Mouse (Mus musculus) left cerebral cortex, postnatal 14 days (tissue): ENCODE measurements around the gene Parp16. TPM values are rescaled to one million over a fixed set of nuclear protein-coding genes. Genes with fewer than 3 reads are reported as not detected.

Source experiments
- DNase-seq, 2 experiments: peaks; one replicate each; pipeline ENCODE4 v3.0.0; 2021 to 2022; ENCODE audit warnings: low spot score in 2 of 2, mixed read lengths in 1 of 2
- intact Hi-C: fragments of 180-260 bp; cut with DNase I; formaldehyde crosslinking; loops from one replicate; pipeline ENCODE4 v1.15.1; 2025
- long read RNA-seq, 2 experiments: library from polyadenylated mRNA; stranded (forward); transcript quantifications; one replicate each; pipeline ENCODE4 v2.0.0; 2021
- total RNA-seq, 2 experiments: library from RNA; stranded (reverse); gene quantifications; 2 replicates each; pipeline ENCODE4 v1.2.3; 2021

Parp16 gene
- total RNA-seq: 1 to 10 TPM; 3.1 to 3.9 TPM
- long read RNA-seq, experiment 1, partial matches to known transcripts: 1 of 3 reads
- long read RNA-seq, experiment 1, other reads (novel, unspliced or antisense): 0 of 3 reads
- long read RNA-seq, experiment 2, partial matches to known transcripts: 0 of 4 reads
- long read RNA-seq, experiment 2, other reads (novel, unspliced or antisense): 1 of 4 reads

GRCm38 (mm10) chr9:65195053-65195452, at the start of gene Parp16:
Parp16 (plus strand) TSS chr9:65195353.
- intact Hi-C loops: no loop called here

DNA sequence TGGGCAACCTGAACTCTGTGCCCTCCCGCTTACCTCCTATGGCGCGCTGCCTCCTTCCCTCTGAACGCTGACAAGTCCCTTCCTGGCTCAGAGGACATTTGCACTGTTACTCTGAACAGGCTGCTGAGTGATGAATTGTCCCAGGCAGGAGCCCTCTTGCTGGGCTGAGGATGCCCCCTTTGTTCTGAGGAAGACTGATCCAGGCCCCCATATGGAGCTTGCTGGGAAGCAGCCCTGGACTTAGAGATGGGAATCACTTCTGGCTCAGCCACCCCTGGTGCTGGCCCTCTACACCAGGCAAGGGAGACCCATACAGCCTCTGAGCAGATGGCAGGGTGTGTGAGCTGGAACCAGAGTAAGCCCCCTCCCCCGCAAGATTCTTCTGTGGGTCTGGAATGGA, 49.2 kb upstream of the Parp16 start:
- no peak for DNase-seq

More at GRCm38 (mm10) chr9:65195053-65195452, at the start of gene Parp16:
- no peak for DNase-seq

GRCm38 (mm10) chr9:65148507-65148906, 46.6 kb upstream of the Parp16 start:
- intact Hi-C loops: no loop called here
- no peak for DNase-seq

More for the DNA sequence above, 49.2 kb upstream of the Parp16 start:
- intact Hi-C loops: no loop called here

- no peak for DNase-seq
- intact Hi-C loops: no loop called here
These were observed 42.3 kb upstream of the Parp16 start for GRCm38 (mm10) chr9:65152711-65153330.

DNA sequence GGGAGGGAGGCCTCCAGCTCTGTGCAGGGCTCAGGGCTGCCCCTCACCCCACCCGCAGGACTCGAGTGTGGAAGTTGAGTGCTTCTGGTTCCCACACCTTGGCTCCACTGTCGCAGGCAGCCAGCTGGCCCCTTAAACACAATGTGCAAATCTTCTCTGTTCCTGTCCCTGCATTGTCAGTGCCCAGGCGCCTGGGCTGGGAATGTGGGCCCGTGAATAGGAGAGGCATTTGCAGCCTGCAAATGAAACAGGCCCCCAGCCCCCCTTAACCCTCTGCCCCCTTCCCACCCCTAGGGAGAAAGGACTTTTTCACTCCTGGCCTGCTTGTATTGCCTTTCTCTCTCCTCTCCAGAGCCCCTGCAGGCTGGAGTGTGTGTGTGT, 41.8 kb upstream of the Parp16 start:
- intact Hi-C loops: no loop called here
- no peak for DNase-seq

DNA sequence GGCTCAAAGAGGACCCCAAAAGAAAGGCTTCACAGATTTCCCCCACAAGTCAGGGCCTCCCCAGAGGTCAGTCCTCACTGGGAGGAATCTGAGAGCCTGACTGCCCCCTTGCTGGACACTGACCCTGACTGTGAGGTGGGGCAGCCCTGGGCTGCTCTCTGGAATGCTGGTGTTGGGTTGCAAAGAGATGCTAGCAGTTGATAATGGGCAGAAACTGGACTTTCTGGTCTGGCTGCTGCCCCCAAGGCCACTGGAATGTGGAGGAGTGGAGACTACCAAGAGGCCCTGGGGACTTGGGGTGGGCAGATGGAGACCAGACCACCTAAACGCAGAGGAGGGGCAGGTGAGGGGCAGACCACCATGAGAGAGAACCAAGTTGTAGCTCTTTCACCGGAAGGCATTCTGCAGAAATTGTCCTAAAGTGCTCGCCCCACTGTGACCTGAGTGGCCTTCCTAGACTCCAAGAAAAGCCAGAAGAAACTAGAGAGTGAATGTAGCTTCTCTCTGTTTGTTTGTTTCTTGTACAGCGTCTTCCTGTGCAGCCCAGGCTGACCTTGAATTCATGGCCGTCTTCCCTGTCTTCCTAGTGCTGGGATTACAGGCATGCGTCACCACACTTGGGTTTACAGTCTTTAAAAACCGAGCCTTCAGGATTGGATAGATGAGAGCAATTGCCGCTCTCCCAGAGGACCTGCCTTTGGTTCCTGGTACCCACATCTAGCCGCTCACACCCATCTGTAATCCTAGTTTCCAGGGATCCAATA, 40.3 kb upstream of the Parp16 start:
- intact Hi-C loops: no loop called here
- DNase-seq: no peak

- intact Hi-C loops: no loop called here
- no peak for DNase-seq
These were observed 38.5 kb upstream of the Parp16 start for GRCm38 (mm10) chr9:65156604-65157003.

DNA sequence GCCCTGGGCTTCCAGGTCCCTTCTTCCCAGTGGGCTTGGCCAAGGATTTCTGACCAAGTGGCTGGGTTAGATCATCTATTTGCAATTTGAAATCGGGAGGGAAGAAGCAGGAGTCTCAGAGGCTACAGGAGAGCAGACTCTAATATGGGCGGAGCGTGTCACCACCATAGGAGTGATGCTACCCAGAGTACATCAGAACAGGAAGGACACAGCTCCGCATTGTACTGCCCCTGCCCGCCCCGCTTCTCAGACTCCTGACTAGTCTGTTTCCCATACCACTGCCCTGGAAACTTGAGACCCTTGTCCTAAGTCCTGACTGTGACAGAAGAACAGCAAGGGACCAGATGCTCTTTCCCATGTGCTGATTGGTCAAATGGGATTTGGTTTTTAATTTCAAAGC, 37.5 kb upstream of the Parp16 start:
- DNase-seq: no peak
- intact Hi-C loops: no loop called here

DNA sequence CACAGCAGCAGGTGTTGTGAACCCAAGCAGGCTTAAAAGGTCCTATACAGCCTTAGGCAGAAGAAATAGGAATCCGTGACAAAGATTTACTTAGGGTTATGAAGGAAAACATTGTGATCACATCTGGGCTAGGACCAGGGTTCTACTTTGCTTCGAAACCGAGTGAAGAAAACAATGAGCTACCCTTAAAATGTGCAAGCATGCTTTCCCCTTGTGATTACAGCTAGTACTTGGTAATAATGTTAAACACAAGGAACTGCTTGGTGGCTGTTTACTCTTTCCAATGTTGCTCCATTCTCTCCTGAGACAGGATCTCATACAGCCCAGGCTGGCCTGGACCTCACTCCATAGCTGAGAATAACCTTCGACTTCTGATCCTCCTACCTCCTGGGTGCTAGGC, 34.0 kb upstream of the Parp16 start:
- no peak for DNase-seq
- intact Hi-C loops: no loop called here

DNA sequence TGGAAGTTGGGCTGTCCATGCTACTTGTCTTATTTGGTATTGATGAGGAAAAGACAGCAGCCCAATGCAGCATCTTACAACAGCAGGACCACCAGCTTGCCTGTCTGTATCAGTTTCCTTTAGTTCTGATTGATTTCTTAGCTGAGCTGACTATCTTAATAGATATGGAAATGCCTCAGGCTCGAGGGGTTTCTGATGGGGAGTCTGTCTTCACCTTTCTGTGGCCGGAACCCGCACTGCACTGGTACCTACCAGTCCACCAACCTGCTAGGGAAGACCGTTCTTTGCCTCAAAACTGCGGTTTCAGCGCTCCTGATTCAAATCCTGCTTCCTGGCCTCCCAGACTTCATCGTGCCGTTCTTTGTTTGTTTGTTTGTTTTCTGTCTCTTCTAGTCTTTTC, 33.3 kb upstream of the Parp16 start:
- intact Hi-C loops: loop anchor here (2.0 kb wide), 1 partner anchor 19 kb away; no protein-coding TSS in a partner anchor
- no peak for DNase-seq

- intact Hi-C loops: loop anchor here (2.0 kb wide), 1 partner anchor 20 kb away; no protein-coding TSS in a partner anchor
- peak in 1 of 2 experiments; percentile 45 for DNase-seq
These were observed 32.2 kb upstream of the Parp16 start for GRCm38 (mm10) chr9:65162711-65163639.

GRCm38 (mm10) chr9:65164870-65165269, 30.3 kb upstream of the Parp16 start:
- intact Hi-C loops: loop anchor here (5.0 kb wide), 1 partner anchor 33 kb away; no protein-coding TSS in a partner anchor

DNA sequence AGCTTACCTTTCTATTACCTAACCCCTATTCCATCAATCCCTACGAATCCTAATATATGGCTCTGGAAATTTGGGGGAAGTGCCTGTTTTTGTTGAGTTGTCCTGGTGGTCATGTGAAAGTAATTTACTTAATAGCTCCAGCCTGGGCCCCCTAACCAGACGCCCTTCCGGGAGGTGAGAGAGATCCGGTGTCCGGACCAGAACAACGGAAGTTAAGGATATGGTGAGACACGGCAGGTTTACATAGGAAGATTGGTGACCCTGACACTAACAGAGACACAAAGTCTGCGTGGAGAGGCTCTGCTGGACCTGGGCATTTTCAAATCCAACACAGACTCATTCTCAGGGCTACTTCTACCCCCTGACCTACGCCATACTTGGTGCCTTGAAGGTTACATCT, 28.8 kb upstream of the Parp16 start:
- no peak for DNase-seq
- intact Hi-C loops: loop anchor here (5.0 kb wide), 1 partner anchor 34 kb away; no protein-coding TSS in a partner anchor

More at GRCm38 (mm10) chr9:65164870-65165269, 30.3 kb upstream of the Parp16 start:
- no peak for DNase-seq

DNA sequence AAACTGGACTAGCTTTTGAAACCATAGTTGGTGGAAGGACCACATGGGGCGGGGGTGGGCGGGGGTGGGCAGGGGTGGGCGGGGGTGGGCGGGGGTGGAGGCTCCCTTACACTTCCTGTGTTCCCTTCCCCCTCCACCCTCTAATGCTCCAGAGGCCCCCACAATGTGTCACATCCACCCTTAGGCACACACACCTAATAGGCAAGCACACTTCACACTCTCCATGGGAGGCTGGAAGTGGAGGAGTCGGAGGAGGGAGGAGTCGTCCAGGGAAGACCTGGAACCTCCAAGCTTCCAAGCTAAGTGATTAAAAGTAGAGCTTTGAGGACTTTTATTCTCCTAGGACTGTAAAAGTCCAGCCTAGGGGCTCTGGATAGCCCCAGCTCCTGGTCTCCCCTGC, 26.6 kb upstream of the Parp16 start:
- intact Hi-C loops: loop anchor here (5.0 kb wide), 1 partner anchor 36 kb away; no protein-coding TSS in a partner anchor

DNA sequence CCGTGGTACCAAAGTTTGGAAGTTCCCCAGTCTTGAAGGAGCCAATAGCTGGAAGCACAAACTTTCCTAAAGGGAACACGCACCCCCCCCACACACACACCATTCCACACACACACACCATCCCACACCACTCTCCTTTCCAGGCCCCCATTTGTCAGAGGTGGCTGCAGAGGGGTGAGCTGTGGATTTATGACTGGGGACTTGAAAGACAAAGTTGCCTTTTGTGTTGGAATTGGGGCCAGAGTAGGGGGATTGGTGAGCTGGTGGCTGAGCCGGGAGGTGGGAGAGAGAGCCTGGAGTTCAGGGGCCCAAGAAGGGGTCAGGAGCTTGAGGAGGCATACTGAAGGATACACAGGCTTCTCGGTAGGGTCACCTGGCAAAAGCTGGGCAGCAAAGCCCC, 26.2 kb upstream of the Parp16 start:
- DNase-seq: no peak
- intact Hi-C loops: loop anchor here (5.0 kb wide), 1 partner anchor 37 kb away; no protein-coding TSS in a partner anchor

More for the DNA sequence above, 26.6 kb upstream of the Parp16 start:
- DNase-seq: no peak

GRCm38 (mm10) chr9:65172654-65173053, 22.5 kb upstream of the Parp16 start:
- no peak for DNase-seq
- intact Hi-C loops: no loop called here

DNA sequence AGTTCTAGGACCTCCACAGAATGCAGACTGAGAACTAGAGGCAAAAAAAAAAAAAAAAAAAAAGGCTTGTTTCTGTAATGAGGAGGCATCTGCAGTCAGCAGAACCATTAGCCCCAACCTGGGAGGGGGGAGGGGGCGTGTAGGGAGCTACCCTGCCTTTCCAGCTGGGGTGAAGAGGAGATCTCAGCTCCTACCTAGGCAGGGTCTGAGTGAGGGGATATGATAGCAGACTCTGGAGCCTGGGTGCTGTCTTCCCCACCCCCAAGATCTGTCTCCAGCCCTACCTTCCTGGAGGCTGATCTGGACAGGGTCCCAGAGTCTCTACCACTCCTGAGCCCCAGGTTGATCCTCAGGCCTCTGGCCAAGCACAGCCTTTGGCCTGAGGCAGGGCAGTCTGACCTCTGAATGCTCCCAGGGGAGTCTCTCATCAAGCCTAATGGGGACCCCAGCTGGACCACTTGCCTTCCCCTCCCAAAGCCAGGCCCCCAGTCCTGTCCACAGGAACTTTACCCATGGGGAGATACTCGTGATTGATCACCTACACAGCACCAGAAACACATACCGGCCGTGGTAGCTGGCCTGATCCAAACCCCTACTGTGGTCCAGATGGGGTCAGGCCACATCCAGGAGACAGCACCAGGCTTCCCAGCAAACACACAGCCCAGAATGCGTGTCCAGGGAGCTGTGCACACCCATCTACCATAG, 19.8 kb upstream of the Parp16 start:
- no peak for DNase-seq
- intact Hi-C loops: loop anchor here (5.0 kb wide), 1 partner anchor 33 kb away; the partner anchor contains the start of gene Igdcc3
